Mouse (Mus musculus): ENCODE data around the gene Nedd4. TPM values are rescaled to one million over a fixed set of nuclear protein-coding genes. Genes with fewer than 3 reads are reported as not detected.

Nedd4 gene
- polyA plus RNA-seq, 1 experiment: 3.7 TPM

DNA sequence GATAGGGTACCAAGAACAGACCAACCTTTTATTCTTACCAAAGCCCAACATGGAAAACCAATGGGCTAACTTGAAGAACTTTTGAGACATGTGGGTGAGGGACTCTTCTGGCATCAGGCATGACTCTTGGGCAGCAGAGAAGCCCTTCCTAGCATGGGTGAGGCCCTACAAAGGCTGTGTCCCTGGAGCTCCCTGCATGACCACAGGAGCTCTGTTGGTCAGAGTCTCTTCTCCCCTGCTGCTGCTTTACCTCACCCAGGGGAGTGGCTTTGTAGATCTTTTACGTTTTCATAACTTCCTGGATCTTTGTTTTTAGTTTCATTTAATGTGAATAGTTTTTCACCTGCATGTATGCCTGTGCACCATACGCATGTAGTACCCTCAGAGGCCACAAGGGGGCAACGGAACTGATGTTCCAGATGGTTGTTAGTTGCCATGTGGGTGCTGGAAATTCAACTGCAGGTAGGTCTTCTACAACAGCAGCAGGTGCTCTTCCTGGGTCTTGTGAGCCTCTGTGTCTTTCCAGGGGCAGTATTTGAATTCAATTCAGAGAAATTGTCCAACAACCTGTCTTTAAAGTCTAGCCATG lies 73.8 kb downstream of the Nedd4 start:
- Histone ChIP-seq H3K27ac (ENCODE audit: insufficient read depth, low read depth, low read length) (no peak overlapping the region), H3K4me3 (ENCODE audit: insufficient read depth, low read length) (no peak overlapping the region), H3K4me1 (ENCODE audit: control insufficient read depth, insufficient read depth, low read length) (no peaks in the 10 kb centered on the region)
- peak; percentile 60 for TF ChIP-seq CTCF (IDR thresholded peaks at IDR 0.05; ENCODE audit: low read depth, low read length)
- no peak for TF ChIP-seq POLR2A (IDR thresholded peaks at IDR 0.05; ENCODE audit: borderline replicate concordance, low read depth, low read length)

DNA sequence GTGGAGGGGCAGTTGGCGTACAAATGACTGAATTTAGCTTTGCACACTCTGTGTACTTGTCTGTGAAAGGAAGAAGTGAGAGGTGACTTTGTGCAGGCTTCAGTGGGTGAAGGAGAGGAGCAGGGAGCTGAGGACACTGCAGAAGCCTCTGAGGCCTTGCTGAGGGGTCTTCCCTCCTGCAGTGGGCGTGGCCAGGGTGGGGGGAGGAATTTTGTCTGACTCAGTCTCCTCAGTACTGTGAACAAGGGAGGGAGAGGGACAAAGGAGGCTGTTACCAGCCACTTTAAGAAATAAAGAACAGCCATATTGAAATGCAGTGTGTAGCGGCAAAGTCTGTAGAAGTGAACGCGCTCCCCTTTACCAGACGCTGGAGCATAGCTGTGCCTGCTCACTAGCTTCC lies 79.1 kb downstream of the Nedd4 start:
- Histone ChIP-seq H3K27ac (ENCODE audit: insufficient read depth, low read depth, low read length) (no peak overlapping the region), H3K4me1 (ENCODE audit: control insufficient read depth, insufficient read depth, low read length) (no peaks in the 10 kb centered on the region), H3K4me3 (ENCODE audit: insufficient read depth, low read length) (no peak overlapping the region)
- TF ChIP-seq POLR2A (IDR thresholded peaks at IDR 0.05; ENCODE audit: borderline replicate concordance, low read depth, low read length) (no peak), CTCF (IDR thresholded peaks at IDR 0.05; ENCODE audit: low read depth, low read length) (no peak)

DNA sequence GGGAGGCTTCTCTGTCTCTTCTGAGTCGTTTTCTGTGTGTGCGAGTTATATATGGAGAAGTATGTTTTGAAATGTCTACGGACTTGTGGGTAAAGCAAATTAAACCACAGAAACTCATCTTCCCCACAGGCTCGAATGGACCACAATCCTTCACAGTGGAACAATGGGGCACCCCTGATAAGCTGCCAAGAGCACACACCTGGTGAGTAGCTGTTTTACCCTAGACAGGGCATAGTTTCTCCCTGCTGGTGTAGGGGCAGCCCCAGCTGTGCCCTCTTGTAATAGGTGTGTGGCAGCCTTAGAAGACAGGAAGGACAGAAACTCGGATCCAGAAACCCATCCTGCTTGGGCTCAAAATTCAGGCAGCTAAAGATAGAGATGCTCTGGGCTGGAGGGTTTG lies 84.1 kb downstream of the Nedd4 start:
- H3K27ac ChIP-seq (ENCODE audit: insufficient read depth, low read depth, low read length): no peak overlapping the region
- no peaks in the 10 kb centered on the region for H3K4me1 ChIP-seq (ENCODE audit: control insufficient read depth, insufficient read depth, low read length)
- TF ChIP-seq CTCF (IDR thresholded peaks at IDR 0.05; ENCODE audit: low read depth, low read length): no peak
- TF ChIP-seq POLR2A (IDR thresholded peaks at IDR 0.05; ENCODE audit: borderline replicate concordance, low read depth, low read length): no peak
- no peak overlapping the region for H3K4me3 ChIP-seq (ENCODE audit: insufficient read depth, low read length)

DNA sequence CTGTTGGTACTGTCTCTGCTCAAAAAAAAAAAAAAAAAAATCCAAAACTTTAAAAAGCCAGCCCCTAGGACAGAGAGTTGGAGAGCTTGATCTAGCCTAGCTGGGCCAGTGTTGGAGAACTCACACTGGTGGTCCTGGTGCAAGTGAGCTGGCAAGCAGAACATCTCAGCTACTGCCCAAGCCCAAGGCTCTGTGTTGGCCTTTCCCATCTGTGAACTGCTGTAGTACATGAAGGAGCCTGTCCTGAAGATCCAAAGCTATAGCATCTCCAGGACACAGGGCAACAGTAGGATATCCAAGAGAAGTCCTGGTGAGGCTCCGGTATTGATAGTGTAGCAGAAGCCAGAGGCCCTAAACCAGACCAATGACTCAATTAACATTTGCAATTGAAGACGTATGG lies 88.1 kb downstream of the Nedd4 start:
- no peak overlapping the region for H3K4me3 ChIP-seq (ENCODE audit: insufficient read depth, low read length)
- TF ChIP-seq POLR2A (IDR thresholded peaks at IDR 0.05; ENCODE audit: borderline replicate concordance, low read depth, low read length) (no peak), CTCF (IDR thresholded peaks at IDR 0.05; ENCODE audit: low read depth, low read length) (no peak)
- no peaks in the 10 kb centered on the region for H3K4me1 ChIP-seq (ENCODE audit: control insufficient read depth, insufficient read depth, low read length)
- H3K27ac ChIP-seq (ENCODE audit: insufficient read depth, low read depth, low read length): no peak overlapping the region

DNA sequence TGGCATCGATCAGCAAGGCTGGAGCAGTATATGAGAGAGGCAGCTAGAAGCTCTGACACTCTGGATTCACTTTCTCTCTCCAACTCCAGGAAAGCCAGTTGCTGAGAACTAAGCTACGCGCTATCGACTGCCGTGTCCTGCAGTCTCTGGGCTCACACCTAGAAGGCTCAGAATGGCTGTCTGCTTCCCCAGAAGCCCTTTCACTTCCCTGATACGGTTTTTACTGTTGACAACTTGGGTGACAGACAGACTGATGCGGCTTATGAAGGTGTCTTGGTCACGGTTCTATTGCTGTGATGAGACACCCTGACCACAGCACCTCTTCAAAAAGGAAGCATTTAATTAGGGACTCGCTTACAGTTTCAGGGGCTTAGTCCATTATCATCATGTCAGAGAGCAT lies 90.5 kb downstream of the Nedd4 start:
- H3K27ac ChIP-seq (ENCODE audit: insufficient read depth, low read depth, low read length): no peak overlapping the region
- H3K4me3 ChIP-seq (ENCODE audit: insufficient read depth, low read length): no peak overlapping the region
- TF ChIP-seq CTCF (IDR thresholded peaks at IDR 0.05; ENCODE audit: low read depth, low read length) (no peak), POLR2A (IDR thresholded peaks at IDR 0.05; ENCODE audit: borderline replicate concordance, low read depth, low read length) (no peak)
- no peaks in the 10 kb centered on the region for H3K4me1 ChIP-seq (ENCODE audit: control insufficient read depth, insufficient read depth, low read length)

DNA sequence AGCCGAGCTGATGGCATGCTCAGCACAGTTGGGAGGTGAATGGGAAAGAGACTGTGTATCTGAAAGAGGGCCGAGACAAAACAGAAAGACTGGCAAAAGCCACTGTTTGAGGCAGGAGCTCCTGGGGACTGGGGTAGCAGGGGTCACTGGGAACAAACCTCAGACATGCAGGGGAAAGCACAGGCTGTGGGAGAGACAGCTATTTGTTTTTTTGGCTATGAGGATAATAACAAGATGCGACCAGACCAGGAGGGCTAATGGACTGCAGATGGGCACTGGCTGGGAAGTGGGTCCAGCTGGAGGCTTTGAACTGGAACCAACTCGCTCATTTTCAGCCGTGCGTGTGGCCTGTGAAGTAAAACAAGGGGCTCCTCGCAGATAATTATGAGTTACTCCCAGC lies 91.6 kb downstream of the Nedd4 start:
- Histone ChIP-seq H3K4me1 (ENCODE audit: control insufficient read depth, insufficient read depth, low read length) (no peaks in the 10 kb centered on the region), H3K27ac (ENCODE audit: insufficient read depth, low read depth, low read length) (no peak overlapping the region), H3K4me3 (ENCODE audit: insufficient read depth, low read length) (no peak overlapping the region)
- TF ChIP-seq CTCF (IDR thresholded peaks at IDR 0.05; ENCODE audit: low read depth, low read length) (no peak), POLR2A (IDR thresholded peaks at IDR 0.05; ENCODE audit: borderline replicate concordance, low read depth, low read length) (no peak)

DNA sequence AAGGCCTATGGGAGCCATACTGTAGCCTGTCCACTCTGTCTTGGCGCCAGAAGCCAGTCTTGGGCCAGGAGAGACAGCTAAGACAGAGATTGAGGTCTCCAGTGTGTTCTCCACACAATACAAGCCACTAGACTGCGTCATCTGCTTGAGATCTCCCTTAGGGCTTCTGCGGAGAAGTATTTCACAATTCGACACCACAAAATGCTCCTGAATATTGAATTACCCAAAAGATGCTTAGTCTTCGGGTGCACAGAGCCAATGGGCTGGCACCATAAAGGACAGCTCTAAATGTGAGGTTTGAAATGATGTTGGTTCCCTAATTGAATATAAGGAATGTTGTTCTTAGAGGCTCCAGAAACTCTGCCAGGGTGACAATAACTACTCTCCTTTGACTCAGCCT lies 95.0 kb downstream of the Nedd4 start:
- no peak overlapping the region for H3K27ac ChIP-seq (ENCODE audit: insufficient read depth, low read depth, low read length)
- H3K4me1 ChIP-seq (ENCODE audit: control insufficient read depth, insufficient read depth, low read length): no peaks in the 10 kb centered on the region
- no peak for TF ChIP-seq POLR2A (IDR thresholded peaks at IDR 0.05; ENCODE audit: borderline replicate concordance, low read depth, low read length)
- no peak for TF ChIP-seq CTCF (IDR thresholded peaks at IDR 0.05; ENCODE audit: low read depth, low read length)
- no peak overlapping the region for H3K4me3 ChIP-seq (ENCODE audit: insufficient read depth, low read length)

DNA sequence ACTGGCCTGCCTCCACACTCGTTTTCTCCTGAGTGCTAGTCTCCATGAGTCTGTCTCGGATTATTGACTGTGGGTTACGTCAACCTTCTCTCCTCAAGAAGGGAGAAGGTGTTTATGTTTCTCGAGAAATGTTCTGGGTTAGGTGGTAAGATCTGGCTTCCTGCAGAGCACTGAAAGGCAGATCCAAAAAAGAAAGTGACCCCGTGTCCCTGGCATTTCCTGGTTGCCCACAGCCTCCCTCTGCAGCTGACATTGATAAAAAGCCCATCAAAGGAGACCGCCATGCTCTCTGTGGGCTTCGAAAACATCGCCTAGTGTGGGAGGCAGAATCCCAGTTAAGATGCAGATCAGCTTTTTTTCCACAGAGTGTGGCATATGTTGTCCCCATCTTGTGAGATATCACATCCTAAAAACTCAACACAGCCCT lies 96.6 kb downstream of the Nedd4 start:
- H3K4me1 ChIP-seq (ENCODE audit: control insufficient read depth, insufficient read depth, low read length): no peaks in the 10 kb centered on the region
- no peak overlapping the region for H3K4me3 ChIP-seq (ENCODE audit: insufficient read depth, low read length)
- no peak overlapping the region for H3K27ac ChIP-seq (ENCODE audit: insufficient read depth, low read depth, low read length)
- TF ChIP-seq CTCF (IDR thresholded peaks at IDR 0.05; ENCODE audit: low read depth, low read length) (no peak), POLR2A (IDR thresholded peaks at IDR 0.05; ENCODE audit: borderline replicate concordance, low read depth, low read length) (no peak)

DNA sequence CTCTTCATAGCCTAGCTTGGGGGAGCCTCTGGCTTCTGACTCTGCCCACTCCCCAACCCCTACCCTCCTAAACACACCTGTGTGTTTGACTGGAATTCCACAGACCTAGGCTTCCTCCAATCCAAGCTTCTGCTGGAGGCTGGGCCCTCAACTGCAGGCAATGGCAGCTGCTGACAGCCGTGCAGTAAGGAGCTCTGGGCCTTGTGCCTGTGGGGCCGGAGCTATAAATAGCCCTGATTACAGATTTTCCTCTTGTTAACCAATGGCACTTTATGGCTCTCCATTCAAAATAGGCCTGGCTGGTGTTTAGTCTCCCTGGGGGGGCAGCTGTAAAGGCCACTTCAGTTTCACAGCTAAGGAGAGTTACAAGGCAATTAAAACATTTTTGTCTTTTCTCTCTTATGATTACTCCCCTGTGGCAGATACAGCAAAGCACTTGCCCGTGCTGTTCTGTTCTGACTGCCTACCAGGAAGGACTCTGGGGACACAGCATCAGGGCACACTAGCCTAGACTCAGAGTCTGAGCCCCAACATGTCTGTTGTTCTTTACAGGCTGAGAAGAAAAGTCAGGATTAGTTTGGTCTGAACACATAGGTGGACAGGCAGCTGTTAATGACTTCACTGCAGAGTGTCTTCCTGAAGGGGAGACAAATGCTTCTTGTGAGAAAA lies 101.0 kb downstream of the Nedd4 start:
- Histone ChIP-seq H3K4me1 (ENCODE audit: control insufficient read depth, insufficient read depth, low read length) (no peaks in the 10 kb centered on the region), H3K4me3 (ENCODE audit: insufficient read depth, low read length) (no peak overlapping the region)
- TF ChIP-seq CTCF (IDR thresholded peaks at IDR 0.05; ENCODE audit: low read depth, low read length) (no peak), POLR2A (IDR thresholded peaks at IDR 0.05; ENCODE audit: borderline replicate concordance, low read depth, low read length) (no peak)

DNA sequence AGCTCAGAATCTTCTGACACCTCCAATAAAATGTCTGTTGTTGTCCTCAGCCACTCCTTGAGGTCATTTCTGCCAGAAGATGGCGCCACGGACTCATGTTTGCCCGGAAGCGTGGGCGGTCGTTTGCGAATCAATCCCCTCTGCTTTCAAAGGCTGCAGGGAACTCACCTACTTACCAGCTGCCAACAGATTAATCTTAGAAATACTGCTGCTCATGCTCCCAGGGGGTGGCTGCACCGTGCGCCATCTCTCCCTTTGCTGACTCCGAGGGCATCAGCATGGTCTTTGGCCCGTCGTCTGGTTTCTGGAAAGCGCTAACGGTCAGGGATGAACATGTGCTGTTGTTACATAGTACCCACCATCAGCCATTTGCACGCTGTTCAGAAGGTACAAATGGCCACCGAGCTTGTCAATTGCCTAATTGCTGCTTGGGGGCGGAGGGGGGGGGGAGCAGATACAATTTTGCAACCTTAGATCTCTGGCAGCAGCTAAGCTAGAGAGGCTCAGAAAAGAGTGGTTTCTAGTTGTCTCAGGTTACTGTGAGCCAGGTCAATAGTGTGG lies 104.7 kb downstream of the Nedd4 start:
- peak; percentile 85 for TF ChIP-seq CTCF (IDR thresholded peaks at IDR 0.05; ENCODE audit: low read depth, low read length)
- no peak for TF ChIP-seq POLR2A (IDR thresholded peaks at IDR 0.05; ENCODE audit: borderline replicate concordance, low read depth, low read length)
- Histone ChIP-seq H3K4me3 (ENCODE audit: insufficient read depth, low read length) (peak overlapping the region; percentile 50), H3K27ac (ENCODE audit: insufficient read depth, low read depth, low read length) (no peak overlapping the region), H3K4me1 (ENCODE audit: control insufficient read depth, insufficient read depth, low read length) (no peaks in the 10 kb centered on the region)

More for the DNA sequence above, 101.0 kb downstream of the Nedd4 start:
- no peak overlapping the region for H3K27ac ChIP-seq (ENCODE audit: insufficient read depth, low read depth, low read length)

All from bone marrow macrophage, adult 2 months (primary cell).